Mouse (Mus musculus): ENCODE results near the gene Lrp3.

The Lrp3 gene

DNA sequence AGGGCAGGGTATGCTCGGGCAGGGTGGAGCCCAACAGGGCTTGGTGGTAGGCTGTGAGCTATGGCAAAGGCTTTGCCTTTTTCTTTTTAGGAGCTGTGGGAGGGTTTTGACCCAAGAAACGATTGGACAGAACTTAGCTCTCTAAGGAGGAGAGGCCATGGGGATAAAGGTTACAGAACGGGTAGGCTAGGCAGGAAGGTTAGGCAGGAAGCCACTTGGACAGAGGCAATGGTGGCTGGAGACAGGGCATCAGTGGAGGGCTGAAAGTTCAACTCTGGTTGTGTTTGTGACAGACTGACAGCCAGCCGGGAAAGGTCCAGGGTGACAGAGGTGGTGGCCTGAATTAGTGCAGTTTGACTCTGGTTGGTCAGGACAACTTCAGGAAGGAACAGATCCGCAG lies 25.6 kb downstream of the Lrp3 start:
- DNase-seq (ENCODE audit: low read depth, low spot score), result no peak

DNA sequence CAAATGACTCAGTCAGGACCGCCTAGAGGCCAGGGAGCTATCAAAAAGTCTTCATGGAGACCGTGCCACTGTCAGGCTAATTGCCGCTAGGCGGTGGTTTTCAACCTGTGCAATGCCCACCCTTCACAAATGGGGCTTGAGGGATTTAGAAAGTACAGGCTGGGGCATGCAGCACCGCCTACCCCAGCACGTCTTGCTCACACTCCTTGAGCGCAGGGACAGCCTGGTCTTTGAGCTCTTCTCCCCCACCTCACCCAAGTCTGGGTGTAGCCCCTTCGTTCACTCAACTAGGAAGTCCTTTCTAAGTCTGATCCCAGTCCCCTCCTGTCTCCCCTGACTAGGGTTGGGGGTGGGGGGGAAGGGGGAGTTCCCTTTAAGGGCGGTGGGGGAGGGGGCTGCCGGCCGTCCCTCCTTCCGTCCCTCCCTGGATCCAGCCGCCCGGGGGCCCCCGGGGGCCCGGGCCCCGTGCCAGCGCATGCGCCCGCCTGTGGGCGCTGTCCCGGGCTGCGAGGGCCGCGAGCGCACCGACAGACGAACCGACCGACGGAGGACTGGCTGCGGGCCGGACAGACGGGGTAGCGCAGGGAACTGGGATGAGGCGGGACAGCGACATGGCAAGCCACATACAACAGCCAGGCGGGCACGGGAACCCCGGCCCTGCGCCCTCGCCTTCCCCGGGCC lies 29.3 kb downstream of the Lrp3 start, which contains the start of gene Slc7a10:
Slc7a10 (plus strand) TSS at position 497 of the 681 bp plus-strand sequence.
- no peak for DNase-seq (ENCODE audit: low read depth, low spot score)

DNA sequence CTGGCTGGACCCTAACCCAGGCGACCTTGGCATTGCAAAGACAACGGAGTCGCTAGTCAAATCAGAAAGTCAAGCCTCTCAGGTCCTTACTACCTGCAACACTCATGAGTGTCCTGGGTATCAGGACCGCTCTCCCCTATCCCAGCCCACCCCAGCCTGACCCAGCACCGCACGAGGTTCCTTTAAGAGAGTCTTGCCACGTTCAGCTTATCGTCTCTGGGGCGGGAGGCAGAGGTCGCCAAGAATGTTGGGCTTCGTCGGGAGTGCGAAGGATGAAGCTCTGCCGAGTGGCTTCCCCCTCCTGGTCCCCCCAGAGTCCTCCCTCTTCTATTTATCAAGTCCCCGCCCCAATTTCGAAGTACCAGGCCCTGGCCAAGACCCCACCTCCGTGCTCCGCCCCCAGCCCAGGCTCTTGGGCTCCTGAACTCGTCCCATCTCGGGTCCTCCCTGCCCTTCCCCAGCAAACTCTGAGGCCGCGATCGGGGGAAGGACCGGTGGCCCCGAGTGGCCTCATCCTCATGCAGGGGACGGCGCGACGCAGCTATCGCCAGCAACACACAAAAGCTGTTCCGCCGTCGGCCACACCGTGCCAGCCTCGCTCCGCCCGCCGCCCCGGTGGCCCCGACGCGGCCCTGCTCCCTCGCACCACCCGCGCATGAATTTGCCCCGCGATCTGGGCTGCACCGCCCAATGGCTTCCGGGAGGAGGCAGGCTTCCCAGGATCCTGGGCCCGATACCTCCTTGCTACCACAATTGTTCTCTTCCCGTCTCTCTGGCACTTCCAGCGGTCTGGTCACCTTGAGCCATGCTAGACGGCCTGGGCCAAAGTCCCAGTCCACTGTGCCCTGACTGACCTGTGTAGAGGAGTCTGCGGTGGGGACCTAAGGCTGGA lies 30.2 kb downstream of the Lrp3 start:
- peak; percentile 18 for DNase-seq (ENCODE audit: low read depth, low spot score)

DNA sequence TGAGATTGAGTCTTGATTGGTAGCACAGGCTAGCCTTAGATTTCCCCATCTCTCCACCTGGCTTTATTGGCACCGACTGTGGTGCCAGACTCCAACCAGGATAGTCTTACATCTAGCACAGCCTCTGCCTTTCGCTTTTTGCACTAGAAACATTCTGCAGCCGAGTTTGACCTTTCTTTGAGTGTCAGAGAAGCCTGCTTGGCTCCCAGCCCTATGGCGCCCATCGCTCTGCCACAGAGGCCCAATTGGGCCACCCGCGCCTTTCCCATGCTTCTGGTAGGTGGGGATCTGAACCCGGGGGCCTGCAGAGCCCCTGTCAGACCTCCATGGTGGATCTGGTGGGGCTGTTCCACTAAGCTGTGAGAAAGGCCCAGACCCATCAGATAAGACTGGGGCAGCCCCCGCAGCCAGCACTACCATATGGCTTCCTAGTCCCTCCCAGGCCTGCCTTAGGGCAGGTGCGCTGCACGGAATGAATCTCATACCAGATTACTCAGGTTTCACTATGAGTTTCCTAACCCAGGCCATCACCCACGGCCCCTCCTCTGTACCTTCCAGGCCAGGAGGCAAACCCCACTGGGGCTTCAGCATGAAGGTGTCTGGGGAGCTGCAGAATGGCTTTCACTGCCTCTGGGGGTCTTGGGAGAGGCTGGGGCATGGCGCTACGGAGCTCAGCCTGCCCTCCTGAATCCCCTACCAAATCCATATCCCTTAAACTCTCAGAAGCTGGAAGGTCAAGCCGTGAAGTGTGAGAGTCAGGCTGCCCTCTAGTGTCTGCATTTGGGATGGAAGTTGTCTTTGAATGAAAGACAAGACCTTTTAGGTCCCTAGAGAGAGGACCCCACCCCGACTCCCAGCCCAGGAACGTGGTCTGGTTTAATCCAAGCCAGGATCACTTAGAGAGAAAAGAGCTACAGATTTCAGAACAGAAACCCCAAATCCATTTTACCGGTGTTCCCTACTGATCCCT lies 38.6 kb downstream of the Lrp3 start:
- peak; percentile 47 for DNase-seq (ENCODE audit: low read depth, low spot score)

DNA sequence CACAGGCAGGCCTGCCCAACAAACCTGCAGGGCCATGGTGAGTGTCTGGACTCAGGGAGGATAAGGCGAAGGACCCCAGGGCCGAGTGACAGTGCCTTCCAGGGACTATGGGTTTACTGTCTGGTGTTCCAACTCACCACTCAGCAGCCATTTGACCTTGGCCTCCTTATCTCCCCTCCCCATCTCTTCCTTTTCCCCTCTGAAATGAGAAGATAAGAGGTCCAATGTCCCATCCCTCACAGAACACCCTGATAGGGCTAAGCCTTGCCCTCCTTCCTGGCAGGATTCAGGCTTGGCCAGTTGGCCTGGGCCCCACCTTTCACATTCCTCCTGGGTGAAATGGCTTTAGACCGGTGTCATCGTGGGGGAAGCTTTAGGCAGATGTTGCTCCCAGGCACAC lies 39.8 kb downstream of the Lrp3 start:
- no peak for DNase-seq (ENCODE audit: low read depth, low spot score)

DNA sequence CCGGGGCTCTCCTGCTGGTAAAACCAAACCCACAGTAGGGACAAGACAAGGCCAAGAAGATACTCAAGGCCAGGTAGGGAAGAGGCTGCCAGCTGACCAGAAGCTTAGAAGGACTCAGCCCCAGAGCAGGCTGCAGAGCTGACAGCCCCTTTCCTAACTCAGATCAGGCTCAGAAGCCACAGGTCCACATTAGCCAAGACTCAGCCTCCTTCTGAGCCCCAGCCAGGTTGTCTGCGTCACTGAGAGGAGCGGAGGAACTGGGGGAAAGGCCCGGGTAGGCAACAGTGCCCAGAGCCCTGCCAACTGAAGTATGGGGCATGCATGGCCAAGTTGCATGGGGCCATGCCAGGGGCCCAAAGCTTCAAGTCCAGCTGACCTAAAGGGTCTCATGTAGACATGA lies 42.8 kb downstream of the Lrp3 start:
- no peak for DNase-seq (ENCODE audit: low read depth, low spot score)

DNA sequence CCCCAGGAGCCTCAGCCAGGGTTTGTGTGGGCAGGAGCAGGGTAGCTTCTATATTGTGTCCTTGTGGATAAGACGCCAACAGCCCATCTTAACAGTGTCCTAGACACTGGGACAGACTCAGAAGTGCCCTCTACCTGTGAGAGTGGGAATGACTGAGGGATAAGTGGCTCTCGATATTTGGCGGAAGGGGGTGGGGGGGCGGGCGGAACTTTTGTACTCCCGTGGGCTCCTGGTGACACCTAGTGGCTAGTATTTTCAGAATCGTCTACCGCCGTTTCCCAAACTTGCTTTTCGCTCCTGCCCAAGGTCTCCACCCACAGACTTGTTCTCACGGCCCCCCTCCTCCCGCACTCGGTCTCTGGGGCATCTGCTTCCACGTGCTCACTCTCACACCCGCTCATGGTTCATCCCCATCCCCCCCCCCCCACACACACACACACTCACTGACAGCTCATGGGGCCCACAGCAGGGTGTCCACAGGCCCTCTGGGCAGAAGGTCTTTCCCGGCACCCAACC lies 43.4 kb downstream of the Lrp3 start:
- peak; percentile 89 for DNase-seq (ENCODE audit: low read depth, low spot score)

DNA sequence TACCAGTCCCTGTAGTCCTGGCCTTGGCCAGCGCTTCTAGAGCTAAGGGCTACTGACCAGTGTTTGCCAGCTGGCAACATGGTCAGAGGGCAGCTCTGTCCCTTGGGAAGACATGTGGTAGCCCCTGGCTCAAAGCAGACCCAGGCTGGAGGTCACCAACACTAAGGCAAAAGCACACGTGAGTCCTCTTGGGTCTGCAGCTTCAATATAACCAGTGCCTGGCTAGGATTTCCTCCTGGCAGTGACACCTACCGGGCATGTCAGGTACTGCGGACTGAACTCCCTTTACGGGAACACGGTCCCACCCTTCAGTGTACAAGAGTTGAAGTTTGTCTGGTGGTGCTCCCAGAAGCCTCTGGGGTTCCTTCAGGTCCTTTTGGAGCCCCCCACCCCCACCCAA lies 46.0 kb downstream of the Lrp3 start:
- peak; percentile 85 for DNase-seq (ENCODE audit: low read depth, low spot score)

DNA sequence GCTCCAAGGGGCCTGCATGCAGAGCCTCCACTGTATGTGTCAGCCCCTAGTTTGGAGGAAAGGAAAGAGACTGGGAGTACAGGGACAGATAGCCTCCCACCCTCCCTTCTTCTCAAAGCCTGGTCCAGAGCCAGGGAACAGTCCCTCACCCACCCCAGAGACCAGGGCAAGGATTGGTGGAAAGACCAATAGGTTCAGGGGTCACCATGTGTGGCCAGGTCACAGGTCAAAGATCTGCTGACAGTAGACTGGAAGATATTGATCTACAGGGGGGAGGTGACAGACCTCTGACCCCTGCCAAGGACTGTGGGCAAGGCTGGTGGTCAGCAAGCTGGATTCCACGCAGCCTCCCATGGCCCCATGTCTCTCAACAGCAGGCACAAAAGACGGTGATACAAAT lies 47.4 kb downstream of the Lrp3 start:
- DNase-seq (ENCODE audit: low read depth, low spot score), result no peak

DNA sequence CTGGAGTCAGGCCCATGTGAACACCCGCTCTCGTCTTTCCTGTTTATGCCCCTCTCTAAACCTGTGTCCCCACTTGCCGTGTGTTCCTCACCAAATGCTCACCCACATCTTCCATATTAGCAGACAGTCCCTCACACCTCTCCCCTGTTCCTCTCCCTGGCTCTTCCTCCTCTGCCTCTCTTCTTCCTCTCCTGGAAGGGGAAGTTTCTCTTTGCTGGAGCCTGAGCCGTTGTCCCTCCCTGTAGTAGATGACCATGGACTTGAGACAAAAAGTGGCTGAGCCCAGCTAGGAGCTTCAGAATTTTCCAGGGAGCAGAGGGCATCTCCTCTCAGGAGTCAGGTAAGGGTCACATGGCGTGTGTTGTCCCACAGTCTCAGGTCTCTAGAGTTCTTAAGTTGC lies 48.3 kb downstream of the Lrp3 start:
- DNase-seq (ENCODE audit: low read depth, low spot score), result no peak

DNA sequence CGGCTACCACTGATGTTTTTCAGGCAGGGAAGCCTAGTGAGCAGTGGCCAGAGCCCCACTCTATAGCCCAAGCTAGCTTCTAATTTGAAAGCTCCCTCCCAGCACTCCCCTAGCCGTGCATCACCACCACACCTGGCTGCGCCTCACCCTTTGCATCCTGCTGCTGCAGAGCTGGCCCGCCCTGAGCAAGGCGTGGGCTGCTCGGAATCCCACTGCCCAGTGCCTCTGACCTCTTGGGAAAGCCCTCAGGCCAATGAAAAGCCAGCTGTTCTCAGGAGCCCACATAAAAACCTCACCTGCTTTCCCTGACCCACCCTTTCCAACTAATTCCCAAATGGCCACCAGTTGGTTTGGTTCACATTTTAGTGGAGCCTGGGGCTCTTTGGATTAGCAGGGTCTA lies 51.2 kb downstream of the Lrp3 start:
- no peak for DNase-seq (ENCODE audit: low read depth, low spot score)

DNA sequence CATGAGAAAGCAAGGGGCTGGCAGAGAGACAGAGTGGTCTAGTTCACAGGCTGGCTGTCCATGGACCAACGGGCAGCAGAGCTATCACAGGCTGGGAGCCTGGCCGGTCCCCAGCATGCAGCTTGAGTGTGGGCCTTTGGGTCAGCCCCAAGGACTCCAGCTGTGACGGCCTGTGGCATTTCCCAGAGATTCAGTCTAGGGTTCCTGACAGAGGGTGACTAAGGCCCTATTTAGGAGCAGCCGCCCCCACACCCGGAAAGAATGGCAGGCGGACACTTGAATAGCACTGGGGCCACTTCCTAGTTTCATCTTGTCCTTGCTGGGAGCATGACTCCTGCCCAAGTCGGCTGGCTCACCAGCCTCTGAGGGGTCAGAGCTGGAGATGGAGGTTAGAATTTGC lies 51.7 kb downstream of the Lrp3 start:
- no peak for DNase-seq (ENCODE audit: low read depth, low spot score)

DNA sequence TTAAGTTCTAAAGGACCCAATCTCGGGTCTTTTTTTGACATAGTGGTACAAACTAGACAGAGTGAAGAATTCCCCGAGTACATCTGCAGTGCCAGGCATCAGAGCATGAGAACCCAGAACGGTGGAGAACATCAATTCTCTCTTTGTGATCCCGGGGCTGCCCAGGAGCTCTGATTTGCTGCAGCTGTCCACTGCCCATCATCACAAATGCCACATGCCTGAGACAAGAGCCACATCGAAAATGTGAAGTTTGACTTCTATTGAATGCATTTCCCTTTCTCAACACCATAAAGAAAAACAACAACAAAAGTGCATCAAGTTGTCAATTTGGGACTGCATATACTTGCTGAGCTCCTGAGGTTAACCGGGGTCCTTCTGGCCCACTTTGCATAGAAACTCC lies 52.9 kb downstream of the Lrp3 start:
- no peak for DNase-seq (ENCODE audit: low read depth, low spot score)

DNA sequence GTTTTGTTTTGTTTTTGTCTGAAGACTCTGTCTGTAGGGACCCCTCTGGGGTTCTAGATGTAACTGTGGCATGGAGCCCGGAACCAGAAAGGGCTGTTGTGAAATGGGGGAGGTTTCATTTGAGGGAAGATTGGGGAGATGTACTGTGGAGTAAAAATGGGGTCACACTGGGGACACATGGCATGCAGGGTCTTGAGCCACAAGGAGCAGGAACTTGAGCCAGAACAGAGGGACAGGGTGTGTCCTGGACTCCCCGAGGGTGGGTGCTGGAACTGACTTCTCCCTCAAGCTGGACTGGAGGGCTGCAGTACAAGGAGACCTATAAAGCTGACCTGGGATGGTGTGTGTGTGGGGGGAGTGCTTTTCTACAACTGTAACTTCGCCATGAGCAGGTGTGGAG lies 57.8 kb downstream of the Lrp3 start:
- DNase-seq (ENCODE audit: low read depth, low spot score), result no peak

DNA sequence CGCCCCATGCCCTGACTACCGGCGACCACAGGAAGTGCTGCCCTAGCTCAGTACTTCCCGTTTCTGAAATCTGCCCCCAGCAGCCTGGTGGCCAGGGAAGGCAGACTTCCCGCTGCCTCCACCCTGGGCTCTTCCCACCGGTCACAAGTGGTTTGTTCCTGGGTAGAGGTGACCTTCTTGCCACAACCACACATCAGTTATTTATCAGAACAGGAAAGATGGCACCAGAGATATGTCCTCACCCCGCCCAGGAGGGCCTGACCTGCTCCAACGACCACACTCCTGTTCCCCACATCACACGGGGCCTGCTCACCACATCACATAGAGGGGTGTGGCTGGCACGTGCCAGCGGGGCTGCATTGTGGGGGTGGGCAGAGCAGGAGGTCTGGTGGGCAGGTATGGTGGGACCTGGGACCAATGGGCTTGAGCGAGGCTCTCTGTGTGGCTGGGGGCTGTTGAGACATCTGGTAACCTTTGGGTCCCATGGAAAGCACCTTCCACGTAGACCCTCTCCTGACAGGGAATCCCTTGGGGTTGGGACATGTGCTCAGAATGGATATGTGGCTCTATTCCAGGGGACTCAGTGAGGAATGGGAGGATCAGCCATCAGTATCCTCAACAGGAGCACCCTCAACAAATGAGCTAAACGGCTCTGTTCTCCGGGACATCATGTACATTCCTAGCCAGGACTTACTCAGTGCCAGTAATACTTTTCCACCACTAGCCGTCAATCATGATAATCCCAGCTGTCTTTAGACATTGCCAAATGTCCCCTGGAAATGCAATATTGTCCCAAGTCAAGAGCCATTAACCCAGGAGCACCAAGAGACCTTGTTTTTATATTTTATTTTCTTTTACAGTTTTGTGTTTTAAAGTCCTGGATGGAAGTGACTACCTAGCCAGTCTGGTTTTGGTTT lies 58.5 kb downstream of the Lrp3 start:
- peak; percentile 4 for DNase-seq (ENCODE audit: low read depth, low spot score)

DNA sequence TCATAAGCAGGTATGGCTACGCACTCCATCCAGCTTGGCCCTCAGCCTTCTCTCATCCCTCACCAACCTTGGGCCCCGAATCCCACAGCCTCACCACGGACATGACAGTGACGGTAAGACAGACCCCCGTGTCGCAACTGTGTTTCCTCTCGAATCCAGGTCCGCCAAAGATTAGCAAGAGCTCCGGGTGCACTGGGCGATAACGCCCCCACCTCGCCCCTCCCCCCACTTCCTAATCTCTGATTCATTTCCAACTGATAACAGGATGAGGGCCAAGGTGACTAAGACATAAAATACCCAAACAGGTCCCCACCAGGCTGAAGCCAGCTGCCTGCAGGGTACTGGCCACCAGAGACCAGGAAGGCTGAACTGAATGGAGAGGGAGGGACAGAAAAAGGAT lies 60.8 kb downstream of the Lrp3 start:
- no peak for DNase-seq (ENCODE audit: low read depth, low spot score)

DNA sequence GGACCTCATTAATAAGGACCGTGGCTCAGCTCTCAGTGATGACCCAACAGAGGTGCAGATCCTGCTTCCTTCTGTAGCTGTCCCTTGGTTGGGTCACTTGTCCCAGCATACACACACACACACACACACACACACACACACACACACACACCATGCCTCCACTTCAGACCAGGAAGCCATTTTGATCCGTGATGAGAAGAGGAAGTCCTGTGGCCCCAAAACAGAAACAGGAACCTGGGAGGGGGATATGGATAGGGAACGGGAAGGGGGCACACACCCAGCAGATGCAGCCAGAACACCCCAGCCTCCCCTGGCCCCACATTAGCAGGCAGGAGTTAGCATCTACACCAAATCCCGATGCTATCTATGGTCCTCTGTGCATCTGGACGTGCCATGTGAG lies 64.4 kb downstream of the Lrp3 start:
- peak; percentile 9 for DNase-seq (ENCODE audit: low read depth, low spot score)
